Mouse (Mus musculus) monocyte, adult 2 months (primary cell): ENCODE results near the gene Mta3.
A peak's percentile ranks its signal among the peaks of the same experiment; 100 is the strongest.
"Not testable (repeated sequence)": the region's sequence is repeated elsewhere in the genome, so short reads cannot be mapped to it uniquely, and the experiment has no call there.

Experiments
- DNase-seq, 2 experiments: peaks; one replicate each; pipeline ENCODE4 v3.0.0; 2022; ENCODE audit warnings: low spot score in 2 of 2, low read depth in 1 of 2

Mta3 gene

DNA sequence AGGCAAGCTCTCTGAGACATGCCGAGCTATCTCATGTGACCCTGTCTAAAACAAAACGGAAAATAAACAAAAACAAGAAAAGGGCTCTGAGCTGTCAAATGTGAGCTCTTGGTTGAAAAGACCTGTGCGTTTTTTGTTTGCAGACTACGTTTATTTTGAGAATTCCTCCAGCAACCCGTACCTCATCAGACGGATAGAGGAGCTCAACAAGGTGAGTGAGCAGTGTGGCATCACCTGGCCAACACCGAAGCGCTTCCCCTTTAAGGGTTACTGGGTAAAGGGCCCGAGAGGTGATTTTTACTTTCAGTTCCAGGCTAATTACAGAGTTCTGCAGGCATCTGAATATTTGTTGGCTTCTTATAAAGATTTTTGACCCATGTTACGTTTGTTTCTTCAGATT, 2.3 kb downstream of the Mta3 start:
- DNase-seq, result no peak

DNA sequence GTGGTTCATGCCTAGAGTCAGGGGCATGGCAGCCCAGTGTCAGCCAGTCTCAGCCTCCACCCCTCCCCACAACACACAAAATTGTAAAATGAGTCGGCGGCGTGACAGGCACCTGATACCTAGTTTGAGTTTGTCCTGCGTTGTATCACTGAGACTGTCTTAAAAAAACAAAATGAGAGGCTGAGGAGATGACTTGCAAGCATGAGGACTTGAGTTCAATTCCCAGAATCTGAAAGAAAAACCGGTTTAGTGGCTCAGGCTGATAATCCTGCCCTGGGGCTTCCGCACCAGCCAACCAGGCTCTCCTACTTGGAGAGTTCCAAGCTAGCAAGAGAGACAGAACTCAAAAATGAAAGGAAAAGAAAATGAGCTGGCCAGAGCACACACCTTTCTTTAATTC, 2.9 kb downstream of the Mta3 start:
- no peak for DNase-seq

DNA sequence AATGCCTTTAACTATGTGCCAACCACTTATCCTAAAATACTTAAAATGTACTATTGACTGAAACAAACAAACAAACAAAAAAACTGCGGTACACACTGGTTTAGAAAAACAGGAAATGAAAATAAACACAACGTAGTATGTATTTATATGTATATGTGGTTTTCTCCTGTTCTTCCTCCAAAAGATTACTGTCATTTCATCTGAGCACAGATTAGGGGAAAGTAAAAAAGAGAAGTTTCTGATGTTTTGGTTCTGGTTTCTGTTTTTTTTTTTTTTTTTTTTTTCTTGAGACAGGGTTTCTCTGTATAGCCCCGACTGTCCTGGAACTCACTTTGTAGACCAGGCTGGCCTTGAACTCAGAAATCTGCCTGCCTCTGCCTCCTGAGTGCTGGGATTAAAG, 3.6 kb downstream of the Mta3 start:
- DNase-seq, result not testable (repeated sequence)

DNA sequence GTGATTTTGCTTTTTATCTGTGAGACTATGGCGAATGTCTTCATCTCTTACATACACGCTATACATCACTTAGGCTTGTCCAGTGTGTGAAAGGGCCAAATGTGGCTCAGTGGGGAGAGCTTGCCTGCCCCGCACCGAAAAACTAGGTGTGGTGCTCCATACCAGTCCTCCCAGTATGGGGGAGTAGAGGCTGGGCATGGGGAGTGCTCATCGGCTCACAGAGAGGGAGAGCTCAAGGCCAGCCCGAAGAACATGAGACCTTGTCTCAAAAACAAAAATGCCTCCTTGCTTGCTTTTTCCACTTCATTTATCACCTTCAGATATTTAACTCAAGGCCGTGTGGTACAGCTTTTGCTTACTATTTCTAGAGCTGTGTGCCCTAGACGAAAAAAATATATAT, 4.7 kb downstream of the Mta3 start:
- no peak for DNase-seq

DNA sequence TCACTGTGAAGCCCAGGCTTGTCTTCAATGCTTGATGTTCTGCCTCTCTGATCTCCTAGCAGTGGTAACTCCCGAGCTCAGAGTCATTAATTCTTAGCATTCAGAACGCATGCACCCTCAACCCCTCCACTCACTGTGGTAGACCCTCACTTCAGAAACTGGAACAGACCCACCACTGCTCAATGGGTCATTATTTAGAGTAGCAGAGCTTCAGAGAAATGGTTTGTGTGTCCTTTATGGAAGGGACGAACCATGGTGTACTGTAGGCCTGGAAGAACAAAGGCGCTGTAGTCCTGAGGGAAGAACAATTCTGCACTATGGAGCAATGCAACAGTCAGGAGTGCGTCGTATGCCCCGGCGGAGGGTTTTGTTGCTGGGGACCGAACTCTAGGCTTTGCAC, 6.4 kb downstream of the Mta3 start:
- DNase-seq, result no peak

DNA sequence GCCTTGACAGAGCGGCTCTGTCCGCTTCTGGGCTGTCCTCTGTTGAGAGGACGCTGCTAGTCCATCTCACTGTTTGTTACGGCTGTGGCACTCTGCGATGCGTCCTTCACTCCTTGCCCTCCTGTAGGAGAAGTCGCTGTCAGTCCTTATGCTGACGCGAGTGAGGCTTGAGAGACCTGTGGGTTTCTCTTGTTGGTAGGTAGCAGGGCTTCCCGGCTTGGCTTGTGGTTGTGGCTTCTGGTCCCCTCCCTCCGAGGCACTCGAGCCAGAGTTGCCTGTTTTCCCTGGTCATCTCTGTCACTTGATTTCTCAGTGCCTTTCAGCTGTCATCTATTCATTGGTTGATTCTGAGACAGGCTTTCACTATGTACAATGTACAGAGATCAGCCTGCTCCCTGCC, 14.5 kb downstream of the Mta3 start:
- DNase-seq, result no peak

DNA sequence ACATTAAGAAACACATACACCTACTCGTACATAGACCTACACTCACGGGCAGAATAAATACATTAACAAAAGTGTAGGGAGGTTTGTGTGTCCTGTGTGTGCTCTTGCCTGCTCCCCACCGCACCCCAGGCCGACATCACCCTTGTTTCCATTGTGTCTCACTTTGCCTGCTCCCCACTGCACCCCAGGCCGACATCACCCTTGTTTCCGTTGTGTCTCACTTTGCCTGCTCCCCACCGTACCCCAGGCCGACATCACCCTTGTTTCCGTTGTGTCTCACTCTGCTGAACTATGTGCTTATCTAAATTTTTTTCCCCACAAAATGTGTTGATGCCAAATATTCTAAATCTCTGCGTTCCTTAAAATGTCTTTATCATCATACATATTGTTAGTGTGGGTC, 15.2 kb downstream of the Mta3 start:
- DNase-seq, result no peak

DNA sequence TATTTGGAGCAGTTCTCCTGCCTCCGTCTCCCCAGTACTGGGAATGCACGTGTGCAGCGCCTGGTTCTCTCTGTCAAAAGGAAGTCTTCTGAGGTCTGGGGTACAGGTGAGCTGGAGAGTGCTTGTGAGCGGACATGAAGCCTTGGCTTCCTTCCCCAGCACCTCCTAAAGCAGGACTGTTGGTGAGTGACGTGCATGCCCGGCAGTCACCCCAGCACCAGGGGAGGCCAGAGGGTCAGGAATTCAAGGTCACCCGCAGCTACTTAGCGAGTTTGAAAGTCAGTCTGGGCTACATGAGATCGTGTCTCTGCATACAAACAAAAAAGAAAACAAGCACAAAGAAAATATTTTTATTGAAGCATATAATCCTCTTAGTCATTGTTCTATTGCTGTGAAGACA, 17.1 kb downstream of the Mta3 start:
- no peak for DNase-seq

DNA sequence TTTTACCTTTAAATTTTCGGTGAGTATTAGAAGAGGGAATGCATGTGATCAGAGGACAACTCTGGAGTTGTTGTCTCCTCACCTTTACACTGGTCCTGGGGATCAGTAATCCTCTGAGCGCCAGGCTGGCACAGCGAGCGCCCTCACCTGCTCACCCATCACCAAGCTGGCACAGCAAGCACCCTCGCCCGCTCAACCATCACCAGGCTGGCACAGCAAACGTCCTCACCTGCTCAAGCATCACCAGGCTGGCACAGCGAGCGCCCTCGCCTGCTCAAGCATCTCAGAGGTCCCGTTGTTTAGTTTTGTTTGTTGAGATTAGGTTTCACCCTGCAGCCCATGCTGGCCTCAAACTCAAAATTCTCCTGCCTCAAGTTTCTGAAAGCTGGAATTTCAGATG, 20.5 kb downstream of the Mta3 start:
- no peak for DNase-seq

DNA sequence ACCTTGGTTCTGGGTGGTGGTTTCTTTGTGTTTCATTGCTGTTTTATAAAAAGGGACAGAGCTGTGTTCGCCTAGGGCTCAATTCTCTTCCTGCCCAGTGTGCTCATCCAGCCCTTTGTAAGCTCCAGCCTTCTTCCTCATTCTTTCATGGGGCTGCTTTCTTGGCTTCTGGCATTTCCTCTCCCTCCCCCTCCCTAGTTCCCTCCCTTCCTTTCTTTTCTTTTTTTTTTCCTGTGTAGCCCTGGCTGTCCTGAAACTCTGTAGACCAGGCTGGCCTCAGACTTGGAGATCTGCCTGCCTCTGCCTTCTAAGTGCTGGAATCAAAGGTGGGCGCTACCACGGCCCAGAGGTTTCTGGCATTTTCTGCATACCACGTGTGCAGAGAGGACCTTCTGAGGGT, 21.7 kb downstream of the Mta3 start:
- DNase-seq, result no peak

DNA sequence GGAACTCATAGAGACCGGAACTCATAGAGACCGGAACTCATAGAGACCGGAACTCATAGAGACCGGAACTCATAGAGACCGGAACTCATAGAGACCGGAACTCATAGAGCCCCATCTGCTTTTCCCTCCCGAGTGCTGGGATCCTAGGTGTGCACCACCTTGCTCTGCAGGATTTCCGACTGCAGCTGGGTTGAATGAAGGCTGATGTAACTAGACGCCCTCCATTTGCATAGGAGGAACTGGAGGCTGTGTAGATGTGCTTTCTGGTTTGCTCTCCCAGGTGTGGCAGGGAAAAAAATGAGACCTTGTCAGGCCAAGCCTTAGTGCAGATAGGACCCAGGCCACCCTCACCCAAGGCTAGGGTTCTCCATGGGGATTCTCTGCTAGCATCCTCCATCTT, 23.1 kb downstream of the Mta3 start:
- DNase-seq, result no peak

DNA sequence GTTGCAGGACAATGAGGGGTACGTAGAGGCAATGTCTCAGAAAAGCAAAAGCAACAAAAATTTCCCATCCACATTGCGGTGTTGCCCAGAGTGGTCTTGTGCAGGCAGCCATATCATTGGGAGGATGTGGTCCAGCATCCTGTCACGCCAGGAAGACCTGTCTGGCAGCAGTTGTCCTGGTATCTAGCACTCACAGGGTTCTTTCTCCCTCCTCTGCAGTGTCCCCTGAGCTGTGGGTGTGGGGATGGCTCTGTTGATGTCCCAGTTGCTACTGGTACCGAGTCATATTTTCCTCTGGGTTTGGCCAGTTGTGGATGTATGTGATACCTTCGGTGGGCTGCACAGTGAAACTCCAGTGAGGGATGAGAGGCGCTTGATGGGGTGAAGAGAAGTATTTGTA, 24.2 kb downstream of the Mta3 start:
- no peak for DNase-seq

DNA sequence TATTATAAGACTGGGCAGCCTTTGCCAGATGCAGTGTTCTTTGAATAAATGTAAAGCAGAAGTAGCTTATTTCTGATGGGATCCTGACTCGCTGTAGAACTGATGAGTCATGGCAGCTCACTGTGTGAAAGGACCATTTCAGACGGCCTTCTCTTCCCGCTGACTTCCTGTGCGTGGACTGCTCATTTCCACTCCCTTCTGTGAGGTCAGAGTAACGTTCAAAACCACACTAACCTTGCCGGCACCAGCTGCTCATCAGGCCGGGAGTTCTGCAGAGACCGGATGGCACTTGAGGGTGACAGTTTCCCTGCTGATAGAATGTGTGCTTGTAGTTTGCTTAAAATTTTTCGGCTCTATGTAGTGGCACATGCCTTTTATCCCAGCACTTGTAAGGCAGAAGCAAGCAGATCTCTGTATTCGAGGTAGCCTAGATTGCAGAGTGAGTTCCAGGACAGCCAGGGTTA, 26.2 kb downstream of the Mta3 start:
- peak; percentile 60 to 69 for DNase-seq

DNA sequence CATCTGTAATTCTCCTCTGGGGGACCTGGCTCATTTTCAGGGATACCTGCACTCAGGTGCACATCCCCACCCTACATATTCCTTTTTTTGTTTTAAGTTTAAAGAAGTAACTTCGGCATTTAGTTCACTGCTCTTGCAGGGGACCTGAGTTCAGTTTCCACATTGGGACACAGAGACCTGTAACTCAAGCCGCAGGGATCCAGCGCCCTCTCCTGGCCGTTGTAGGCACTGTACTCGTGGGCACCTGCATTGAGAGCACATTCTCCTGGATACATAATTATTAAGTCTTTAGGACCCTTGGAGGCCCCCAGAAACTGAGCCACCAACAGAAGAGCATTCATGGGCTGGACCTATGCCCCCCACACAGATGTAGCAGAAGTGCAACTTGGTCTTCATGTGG, 26.8 kb downstream of the Mta3 start:
- DNase-seq, result peak; percentile 50 to 75

DNA sequence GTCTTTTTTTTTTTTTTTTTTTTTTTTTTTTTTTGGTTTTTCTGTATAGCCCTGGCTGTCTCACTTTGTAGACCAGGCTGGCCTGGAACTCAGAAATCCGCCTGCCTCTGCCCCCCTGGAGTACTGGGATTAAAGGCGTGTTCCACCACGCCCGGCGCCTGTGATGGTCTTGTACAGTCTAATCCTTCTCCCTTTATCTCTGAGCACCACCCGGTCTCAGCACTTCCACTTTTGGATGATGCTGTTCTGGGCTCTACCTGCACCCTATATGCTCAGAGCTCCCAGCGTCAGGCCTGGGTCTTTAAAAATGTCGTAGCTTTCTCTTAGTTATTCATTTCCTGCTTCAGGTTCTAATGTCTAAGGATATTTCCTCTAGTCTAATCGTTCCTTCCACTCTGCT, 30.7 kb downstream of the Mta3 start:
- no peak for DNase-seq

DNA sequence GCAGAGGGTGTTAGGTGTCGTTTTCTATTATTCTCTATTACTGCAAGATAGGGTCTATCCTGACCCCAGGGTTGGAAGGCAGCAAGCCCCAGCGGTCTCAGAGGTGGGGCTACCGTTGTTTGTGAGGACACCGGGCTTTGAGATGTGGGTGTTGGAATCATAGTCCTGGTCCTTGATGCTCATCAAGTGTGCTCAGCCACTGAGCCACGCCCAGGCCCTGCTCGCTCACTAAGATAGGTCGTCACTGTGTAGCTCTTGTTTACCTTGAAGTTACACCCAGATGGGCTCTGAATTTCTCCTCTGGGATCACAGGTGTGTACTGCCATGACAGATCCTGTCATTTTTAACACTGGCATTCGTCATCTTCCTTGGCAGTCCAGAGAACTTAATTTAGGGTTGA, 31.8 kb downstream of the Mta3 start:
- no peak for DNase-seq

DNA sequence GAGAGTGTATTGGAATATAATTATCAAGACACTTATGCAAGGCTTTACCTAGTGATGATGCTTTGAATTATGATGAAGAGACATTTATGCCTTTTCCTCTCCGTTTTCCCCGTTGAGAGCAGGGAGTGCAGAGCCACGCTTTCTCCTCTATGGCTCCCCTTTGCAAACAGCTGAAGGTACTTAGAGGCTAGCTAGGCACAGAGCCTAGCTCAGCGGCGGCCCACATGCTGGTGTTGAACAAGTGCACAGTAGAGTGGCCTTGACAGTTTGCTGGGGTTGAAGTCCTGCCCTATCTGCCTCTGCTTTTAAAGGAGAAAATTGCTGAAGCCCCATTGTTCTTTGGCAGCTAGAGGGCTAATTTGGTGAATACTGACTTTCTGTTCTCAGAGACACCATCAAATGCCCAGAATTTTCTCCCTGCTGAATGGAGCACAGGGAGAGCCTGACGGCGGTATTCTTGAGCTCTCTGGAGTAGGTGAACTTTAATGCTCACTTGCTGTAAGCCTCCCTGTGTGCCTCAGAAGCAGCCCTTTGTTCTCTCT, 34.2 kb downstream of the Mta3 start:
- DNase-seq, result no peak

DNA sequence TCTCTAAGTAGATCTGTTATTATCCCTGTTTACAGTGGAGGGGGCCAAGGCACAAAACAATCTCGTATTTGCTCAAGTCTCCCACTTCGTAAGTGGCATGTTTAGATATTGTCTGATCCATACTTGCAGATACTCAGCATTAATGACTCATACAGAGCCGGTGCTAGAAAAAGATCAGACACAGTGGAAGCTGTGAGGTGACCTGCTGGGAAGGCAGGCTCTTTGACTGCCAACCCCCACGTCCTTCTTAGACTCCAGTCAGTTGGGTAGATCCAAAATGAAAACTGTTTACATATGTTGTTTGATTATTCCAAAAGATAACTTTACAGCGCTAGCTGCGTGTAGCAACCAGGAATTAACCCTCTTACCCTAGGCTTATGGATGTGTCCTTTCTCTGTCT, 35.3 kb downstream of the Mta3 start:
- DNase-seq, result no peak

DNA sequence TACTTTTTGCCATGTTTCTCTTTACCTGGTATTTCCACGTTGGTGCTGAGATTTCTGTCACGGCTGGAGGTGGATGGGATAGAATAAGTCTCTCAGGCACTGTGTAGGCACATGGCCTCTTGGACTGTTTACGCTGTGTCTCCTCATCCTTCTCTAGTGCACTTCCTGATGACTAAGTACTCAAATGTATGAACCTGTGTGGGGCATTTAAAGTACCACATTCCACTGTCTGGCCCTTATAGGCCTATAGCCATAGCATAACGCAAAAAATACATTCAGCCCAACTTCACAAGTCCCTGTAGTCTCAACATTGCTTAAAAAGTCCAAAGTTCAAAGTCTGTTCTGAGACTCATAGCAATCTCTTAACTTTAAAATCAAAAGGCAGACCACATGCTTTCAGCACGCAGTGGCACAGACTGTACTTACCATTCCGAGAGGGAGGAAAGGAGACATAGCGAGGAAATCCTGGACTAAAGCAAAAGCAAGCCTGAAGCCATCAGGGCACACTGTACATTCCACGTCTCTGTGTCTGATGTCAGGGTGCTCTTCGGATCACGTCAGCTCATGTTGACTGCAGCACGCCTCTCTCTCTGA, 38.4 kb downstream of the Mta3 start:
- DNase-seq, result no peak

DNA sequence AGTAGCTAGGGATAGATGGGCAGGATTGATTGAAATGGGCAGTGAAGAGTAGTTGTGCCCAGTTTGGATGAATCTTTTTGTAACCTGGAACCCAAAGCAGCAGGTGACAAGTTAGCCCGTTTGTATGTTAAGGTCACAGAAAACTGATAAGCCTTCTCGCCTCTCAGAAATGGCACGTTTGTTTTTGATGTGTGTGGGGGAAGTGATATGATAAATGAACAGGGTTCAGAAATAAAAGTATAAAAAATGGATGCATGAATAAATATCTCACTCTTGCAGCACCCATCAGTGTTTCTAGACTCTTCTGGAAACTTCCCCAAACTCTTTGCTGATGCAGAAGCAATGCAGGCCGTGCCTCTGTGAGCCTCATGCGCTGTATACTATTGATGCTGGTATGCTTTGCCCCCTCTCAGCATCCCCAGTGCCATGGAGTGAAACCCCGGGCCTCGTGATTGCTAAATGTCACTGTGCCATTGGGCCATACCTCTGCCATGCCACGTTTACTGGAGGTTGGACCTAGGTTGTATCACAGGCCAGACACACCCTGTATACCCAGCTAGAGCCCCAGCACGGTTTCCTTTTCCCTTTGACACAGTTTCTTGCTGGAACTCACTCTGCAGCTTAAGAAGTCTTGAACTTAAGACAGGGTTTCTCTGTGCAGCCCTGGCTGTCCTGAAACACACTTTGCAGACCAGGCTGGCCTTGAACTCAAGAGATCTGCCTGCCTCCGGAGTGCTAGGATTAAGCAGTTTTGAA, 41.6 kb downstream of the Mta3 start:
- DNase-seq, result no peak

DNA sequence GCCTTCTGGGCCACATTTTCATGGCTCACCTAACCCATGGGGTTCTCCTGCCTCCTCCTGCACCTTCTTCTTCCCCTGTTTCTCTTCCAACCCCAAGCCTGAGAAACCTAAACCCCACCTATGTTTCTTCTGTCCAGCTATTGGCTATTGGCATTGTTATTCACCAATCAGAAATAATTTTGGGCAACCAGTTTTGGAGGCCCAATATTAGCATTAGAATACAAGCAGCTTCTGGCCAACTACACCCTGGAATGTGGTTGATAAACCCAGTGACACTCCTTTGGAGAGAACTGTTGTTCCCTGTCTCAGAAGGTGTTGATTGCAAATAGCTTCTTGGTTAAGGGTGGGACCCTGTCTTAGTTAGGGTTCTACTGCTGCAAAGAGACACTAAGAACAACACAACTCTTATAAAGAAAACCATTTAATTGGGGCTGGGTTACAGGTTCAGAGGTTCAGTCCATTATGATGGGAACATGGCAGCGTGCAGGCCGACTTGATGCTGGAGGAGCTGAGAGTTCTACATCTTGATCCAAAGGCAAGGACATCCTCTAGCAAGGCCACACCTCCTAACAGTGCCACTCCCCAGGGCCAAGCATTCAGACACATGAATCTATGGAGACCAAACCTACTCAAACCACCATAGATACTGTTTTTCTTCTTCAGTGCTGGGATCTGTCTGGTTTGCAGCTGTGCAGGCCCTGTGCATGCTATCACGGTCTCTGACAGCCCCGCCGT, 44.4 kb downstream of the Mta3 start:
- DNase-seq, result no peak
